Mouse (Mus musculus) liver, embryonic 11.5 days (tissue): ENCODE measurements around the gene Rnf144a. TPM values are rescaled to one million over a fixed set of nuclear protein-coding genes. Genes with fewer than 3 reads are reported as not detected.

Source experiments
- ATAC-seq: fragments of 200-750 bp; cut with Nextera tagmentation; replicated peaks from 2 replicates; pipeline ENCODE4 v1.8.0; 2017; ENCODE audit warnings: moderate number of reproducible peaks, mild to moderate bottlenecking, moderate TSS enrichment, moderate library complexity; ENCODE audit not compliant: low FRiP score
- DNase-seq: peaks from one replicate; pipeline ENCODE4 v3.0.0-alpha.2; 2017; ENCODE audit warnings: low spot score
- H3K27ac ChIP-seq: fragments of 300-500 bp; sonication (generic); 2 replicates; pipeline ENCODE4 v1.5.1; 2014; ENCODE audit warnings: mild to moderate bottlenecking, low read depth, low read length, control low read depth
- H3K27me3 ChIP-seq: fragments of 300-500 bp; sonication (generic); replicated peaks from 2 replicates; pipeline ENCODE4 v1.6.1; 2014; ENCODE audit warnings: low read length, mixed read lengths; ENCODE audit not compliant: control insufficient read depth, insufficient read depth
- H3K36me3 ChIP-seq: fragments of 300-500 bp; sonication (generic); 2 replicates; pipeline ENCODE4 v1.6.1; 2014; ENCODE audit warnings: mild to moderate bottlenecking, low read length, moderate library complexity, mixed read lengths; ENCODE audit not compliant: control insufficient read depth, insufficient read depth
- H3K4me1 ChIP-seq: fragments of 300-500 bp; sonication (generic); replicated peaks from 2 replicates; pipeline ENCODE4 v1.6.1; 2014; ENCODE audit warnings: low read length, mixed read lengths; ENCODE audit not compliant: control insufficient read depth, insufficient read depth
- H3K4me2 ChIP-seq: fragments of 300-500 bp; sonication (generic); 2 replicates; pipeline ENCODE4 v1.6.1; 2014; ENCODE audit warnings: mild to moderate bottlenecking, control low read depth, moderate library complexity
- H3K4me3 ChIP-seq: fragments of 300-500 bp; sonication (generic); 2 replicates; pipeline ENCODE4 v1.5.1; 2014; ENCODE audit warnings: low read depth, low read length, control low read depth
- H3K9ac ChIP-seq: fragments of 300-500 bp; sonication (generic); 2 replicates; pipeline ENCODE4 v1.6.1; 2014; ENCODE audit warnings: low read depth, low read length, control low read depth
- H3K9me3 ChIP-seq: fragments of 300-500 bp; sonication (generic); 2 replicates; pipeline ENCODE4 v1.6.1; 2016; ENCODE audit warnings: low read length, inconsistent platforms, mixed read lengths; ENCODE audit not compliant: control insufficient read depth
- WGBS: fragments of 180-500 bp; shearing (Covaris S2); extraction: QIAGEN DNeasy Blood & Tissue Kit; methylation state at CpG from one replicate; pipeline ENCODE4 v1.1.7; 2014; 5-methylcytosine and 5-hydroxymethylcytosine counted together
- polyA plus RNA-seq: library from polyadenylated mRNA; unstranded; fragments of >200 nt; fragmentation: Nextera tagmentation; extraction: Ambion mirVana; gene quantifications from 2 replicates; pipeline ENCODE4 v1.2.1, GENCODE M21; 2014

The Rnf144a gene
- polyA plus RNA-seq, 1 experiment from 2014 or later: 5.9 TPM

DNA sequence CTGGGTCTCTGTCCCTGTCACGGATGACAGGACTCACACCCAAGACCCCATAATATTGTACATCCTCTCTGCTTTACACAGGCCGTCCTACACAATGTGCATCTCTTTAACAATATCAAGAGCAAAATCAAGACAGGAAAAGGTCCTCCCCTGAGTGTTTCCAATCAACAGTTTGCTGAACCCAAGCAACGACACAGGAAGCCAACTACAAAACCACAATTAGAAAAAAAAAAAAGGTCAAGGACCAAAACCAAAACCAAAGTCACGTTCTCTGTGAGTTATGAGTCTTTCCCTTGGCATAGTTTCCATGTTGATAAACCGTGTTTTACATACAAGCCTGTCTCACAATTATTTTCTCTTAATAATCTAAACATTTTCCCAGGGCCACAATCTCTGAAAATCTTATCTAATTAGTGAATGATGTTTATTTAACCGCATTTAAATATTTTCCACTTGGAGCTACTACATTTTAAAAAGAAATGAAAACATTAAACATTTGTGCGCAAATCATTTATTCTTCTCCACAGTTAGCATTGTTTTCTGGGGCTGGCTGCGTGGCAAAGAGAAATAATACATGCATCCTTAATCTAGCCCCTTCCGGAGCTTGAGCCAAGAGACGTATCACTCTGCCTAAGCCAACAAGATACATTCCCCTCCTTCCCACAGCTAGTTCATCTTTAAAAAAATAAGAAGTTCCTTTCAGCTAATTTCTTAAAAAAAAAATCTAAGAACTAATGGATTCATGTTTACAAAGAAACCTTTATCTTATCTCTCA, 13.2 kb downstream of the Rnf144a start:
- Histone ChIP-seq H3K27ac (no peak overlapping the region), H3K4me2 (no peak overlapping the region)

GRCm38 (mm10) chr12:26401254-26401653, 13.8 kb downstream of the Rnf144a start:
- ATAC-seq (no peak), DNase-seq (no peak)
- H3K4me3 ChIP-seq: no peak overlapping the region
- H3K9ac ChIP-seq: no peak overlapping the region
- H3K27ac ChIP-seq: no peak overlapping the region
- no peak overlapping the region for H3K4me2 ChIP-seq
- H3K36me3 ChIP-seq: no peaks in the 10 kb centered on the region
- no peaks in the 10 kb centered on the region for H3K27me3 ChIP-seq
- 71% methylated on average over 1 of the region's 1 CpGs for WGBS
- H3K4me1 ChIP-seq: peaks cover 12% of the 10 kb centered on the region
- H3K9me3 ChIP-seq: no peaks in the 10 kb centered on the region

More for the DNA sequence above, 13.2 kb downstream of the Rnf144a start:
- no peaks in the 10 kb centered on the region for H3K27me3 ChIP-seq
- H3K36me3 ChIP-seq: no peaks in the 10 kb centered on the region
- H3K9me3 ChIP-seq: no peaks in the 10 kb centered on the region
- no peak for DNase-seq
- WGBS: 49% methylated on average over 10 of the region's 10 CpGs
- no peak overlapping the region for H3K9ac ChIP-seq
- H3K4me1 ChIP-seq: peaks cover 12% of the 10 kb centered on the region
- no peak overlapping the region for H3K4me3 ChIP-seq
- no peak for ATAC-seq

DNA sequence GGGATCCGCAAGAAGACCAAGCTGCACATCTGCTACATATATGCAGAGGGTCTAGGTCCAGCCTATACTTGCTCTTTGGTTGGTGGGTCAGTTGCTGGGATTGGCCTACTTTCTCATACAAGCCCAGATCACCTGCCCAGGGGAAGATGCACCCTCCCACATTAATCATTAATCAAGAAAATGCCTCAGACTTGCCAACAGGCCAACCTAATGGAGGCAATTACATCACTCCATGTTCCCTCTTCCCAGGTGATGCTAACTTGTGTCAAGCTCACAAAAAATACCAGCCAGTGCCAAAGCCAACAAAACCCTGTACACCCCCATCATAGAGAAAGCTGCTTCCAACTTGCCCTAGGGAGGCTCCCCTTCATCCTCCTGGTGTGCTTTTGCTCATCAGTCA, 14.3 kb downstream of the Rnf144a start:
- 85% methylated on average over 1 of the region's 1 CpGs for WGBS
- H3K36me3 ChIP-seq: no peaks in the 10 kb centered on the region
- no peak overlapping the region for H3K27ac ChIP-seq

DNA sequence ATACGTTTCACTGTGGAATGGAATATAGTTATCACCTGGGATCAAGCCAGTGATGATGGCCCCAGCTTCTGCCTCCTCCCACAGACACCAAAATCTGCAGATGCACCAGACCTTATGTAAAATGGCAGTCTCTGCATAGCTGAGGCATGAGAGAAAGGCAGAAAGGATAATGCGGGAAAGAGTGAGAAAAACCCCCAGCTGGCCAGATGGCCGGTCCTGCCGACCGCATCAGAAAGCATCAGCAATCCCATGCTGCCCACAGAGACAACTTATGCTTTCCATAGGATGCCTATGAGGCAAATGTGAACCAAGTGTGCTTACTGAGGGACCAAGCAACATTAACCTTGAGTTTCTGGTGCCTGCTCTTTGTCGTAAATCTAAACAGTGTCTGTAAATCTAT, 15.7 kb downstream of the Rnf144a start:
- Histone ChIP-seq H3K9me3 (no peaks in the 10 kb centered on the region), H3K36me3 (no peaks in the 10 kb centered on the region), H3K27me3 (no peaks in the 10 kb centered on the region), H3K4me3 (no peak overlapping the region), H3K4me1 (0 out of 2 replicates have a peak, but pooled peaks cover 2% of the 10 kb centered on the region), H3K4me2 (no peak overlapping the region), H3K27ac (no peak overlapping the region), H3K9ac (no peak overlapping the region)
- ATAC-seq (no peak), DNase-seq (no peak)
- 85% methylated on average over 6 of the region's 6 CpGs for WGBS

More for the DNA sequence above, 14.3 kb downstream of the Rnf144a start:
- H3K9ac ChIP-seq: no peak overlapping the region
- no peak overlapping the region for H3K4me3 ChIP-seq
- no peaks in the 10 kb centered on the region for H3K9me3 ChIP-seq
- H3K4me2 ChIP-seq: no peak overlapping the region
- ATAC-seq: no peak
- peaks cover 10% of the 10 kb centered on the region for H3K4me1 ChIP-seq
- no peaks in the 10 kb centered on the region for H3K27me3 ChIP-seq
- DNase-seq: no peak

- Histone ChIP-seq H3K4me3 (no peak overlapping the region), H3K4me2 (no peak overlapping the region), H3K4me1 (0 out of 2 replicates have a peak, but pooled peaks cover 2% of the 10 kb centered on the region), H3K27me3 (no peaks in the 10 kb centered on the region), H3K36me3 (no peaks in the 10 kb centered on the region), H3K27ac (no peak overlapping the region), H3K9ac (no peak overlapping the region), H3K9me3 (no peaks in the 10 kb centered on the region)
- ATAC-seq (no peak), DNase-seq (no peak)
- WGBS: 29% methylated on average over 2 of the region's 2 CpGs
Measured at GRCm38 (mm10) chr12:26398597-26398996, 16.5 kb downstream of the Rnf144a start.

- Histone ChIP-seq H3K4me3 (no peak overlapping the region), H3K27ac (no peak overlapping the region), H3K4me2 (no peak overlapping the region), H3K36me3 (no peaks in the 10 kb centered on the region), H3K4me1 (no peaks in the 10 kb centered on the region), H3K27me3 (no peaks in the 10 kb centered on the region), H3K9ac (no peak overlapping the region), H3K9me3 (no peaks in the 10 kb centered on the region)
- ATAC-seq (no peak), DNase-seq (no peak)
- WGBS: 86% methylated on average over 13 of the region's 13 CpGs
Measured at GRCm38 (mm10) chr12:26394485-26395470, 20.3 kb downstream of the Rnf144a start.

- H3K9ac ChIP-seq: no peak overlapping the region
- WGBS: 75% methylated on average over 5 of the region's 5 CpGs
Measured at GRCm38 (mm10) chr12:26393291-26393690, 21.8 kb downstream of the Rnf144a start.

DNA sequence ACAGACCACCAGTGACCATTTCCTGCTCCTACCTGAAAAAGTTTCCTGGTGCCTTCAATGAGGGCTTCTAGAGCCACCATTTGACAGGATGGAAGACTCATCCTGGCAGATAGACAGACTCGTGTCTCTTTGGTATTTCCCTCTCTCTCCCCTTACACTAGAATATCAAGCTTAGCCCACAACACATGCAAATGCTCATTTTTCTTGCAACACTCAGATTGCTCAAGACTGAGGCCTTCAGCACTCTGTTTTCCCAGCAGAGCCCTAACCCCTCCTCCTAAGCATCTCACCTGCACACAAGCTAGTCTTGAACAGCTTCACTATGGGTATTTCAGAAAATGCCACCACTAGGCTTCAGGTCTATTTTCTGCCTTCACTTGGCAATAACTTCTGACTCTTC, 23.9 kb downstream of the Rnf144a start:
- Histone ChIP-seq H3K36me3 (no peaks in the 10 kb centered on the region), H3K4me1 (no peaks in the 10 kb centered on the region), H3K9ac (no peak overlapping the region), H3K4me2 (no peak overlapping the region), H3K9me3 (no peaks in the 10 kb centered on the region), H3K4me3 (no peak overlapping the region), H3K27me3 (no peaks in the 10 kb centered on the region), H3K27ac (no peak overlapping the region)
- ATAC-seq (no peak), DNase-seq (no peak)
- WGBS: 49% methylated on average over 1 of the region's 1 CpGs

More at GRCm38 (mm10) chr12:26393291-26393690, 21.8 kb downstream of the Rnf144a start:
- DNase-seq (no peak), ATAC-seq (no peak)
- H3K27ac ChIP-seq: no peak overlapping the region
- H3K27me3 ChIP-seq: no peaks in the 10 kb centered on the region
- no peaks in the 10 kb centered on the region for H3K36me3 ChIP-seq
- no peaks in the 10 kb centered on the region for H3K9me3 ChIP-seq
- H3K4me1 ChIP-seq: no peaks in the 10 kb centered on the region
- no peak overlapping the region for H3K4me3 ChIP-seq
- H3K4me2 ChIP-seq: no peak overlapping the region
